Comparison of ENCODE assay signal across 8 mouse cellular contexts in the genomic region with DNA sequence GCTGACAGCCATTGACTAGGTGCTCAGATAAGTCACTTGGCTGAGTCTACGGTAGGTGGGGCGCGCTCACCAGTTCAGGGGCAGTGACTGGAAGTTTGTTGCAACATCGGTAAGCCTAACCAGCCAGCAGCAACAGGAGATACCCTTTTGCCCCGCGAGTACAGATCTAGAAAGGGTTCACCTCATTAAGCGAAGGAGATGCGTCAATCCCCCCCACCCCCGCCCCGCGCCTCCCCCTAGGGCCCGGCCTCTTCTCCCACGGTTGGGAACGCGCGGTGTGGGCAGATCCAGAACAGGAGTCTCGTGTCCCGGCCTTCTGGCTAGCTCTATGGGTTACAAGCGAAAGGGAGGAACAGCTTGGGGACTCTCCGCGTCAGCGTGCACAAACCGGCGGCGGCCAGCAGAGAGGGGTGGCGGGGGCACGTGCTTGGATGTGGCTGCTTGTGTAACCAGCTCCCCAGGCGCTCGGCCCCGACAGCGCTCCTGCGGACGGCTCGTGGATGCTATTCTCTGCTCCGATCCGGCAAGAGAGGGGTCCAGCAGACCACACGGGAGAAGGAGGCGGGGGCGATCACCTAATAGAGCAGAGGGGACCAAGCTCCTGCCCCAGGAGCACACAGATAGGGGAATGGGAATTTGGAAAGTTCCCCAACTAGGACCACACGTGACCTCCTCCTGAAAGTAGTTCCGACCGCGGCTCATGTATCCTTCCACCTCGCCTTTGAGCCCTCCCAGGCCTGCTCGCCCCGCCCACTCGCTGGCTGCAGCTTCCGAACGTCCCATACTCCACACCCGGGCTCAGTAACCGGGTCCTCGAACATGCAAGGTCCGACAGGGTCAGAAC. TPM values are rescaled to one million over a fixed set of nuclear protein-coding genes. Genes with fewer than 3 reads are reported as not detected.
DNase-seq lines count a peak whose midpoint lies in the region; ATAC-seq and TF ChIP-seq lines count a peak whose summit lies in the region.

No protein-coding gene starts in this region.

- H3K27ac ChIP-seq in gastrocnemius, adult 2 months, result peak overlapping the region; percentile 98

- TF ChIP-seq CTCF in gastrocnemius, adult 2 months (IDR thresholded peaks at IDR 0.05), result peak; percentile 43

- DNase-seq in ZHBTc4 (ENCODE audit: low read depth, low spot score), result peak; percentile 98
- DNase-seq in gastrocnemius, adult 2 months, result peak; percentile 98
- peak; percentile 89 for DNase-seq in hindlimb bud, embryonic 11.5 days (ENCODE audit: extremely low spot score, low read depth, low spot score)
- DNase-seq in left cerebral cortex, adult 9 months (ENCODE audit: low spot score in 2 of 2), result peak; percentile 91 to 97
- peak; percentile 97 for DNase-seq in right cerebral cortex, postnatal 14 days
- DNase-seq in urinary bladder, postnatal 36 days (ENCODE audit: low spot score in 2 of 2), result peak; percentile 97

- H3K4me3 ChIP-seq in gastrocnemius, adult 2 months, result peak overlapping the region; percentile 80

- ATAC-seq in common myeloid progenitor, adult 5-6 weeks (replicated peaks; ENCODE audit: low read depth, poor library complexity, severe bottlenecking), result peak; percentile 68
- ATAC-seq in megakaryocyte progenitor cell, adult 5-6 weeks (replicated peaks; ENCODE audit: poor library complexity), result peak; percentile 62

- intact Hi-C loops in gastrocnemius, adult 2 months (cut with DNase I), result loop anchor here (2.0 to 10.0 kb wide), 4 partner anchors 43 to 469 kb away; no protein-coding TSS in a partner anchor

RNA-seq across cellular contexts. Expression of gene Pten, which starts 1.3 kb away (rescaled TPM):
- total RNA-seq in common myeloid progenitor, adult 5-6 weeks (2017), result 100 and 127 TPM in 2 replicates
- total RNA-seq in gastrocnemius, adult 2 months (2021), result 10 to 100 TPM; 35.2 to 36.9 TPM
- 97.4 and 97.8 TPM in 2 replicates for total RNA-seq in megakaryocyte progenitor cell, adult 5-6 weeks (2015)
- total RNA-seq in megakaryocyte progenitor cell, adult 5-6 weeks (2017), result 92.9 and 97.4 TPM in 2 replicates

RNA-seq across cellular contexts. Expression of gene Atad1, which starts 16.4 kb away (rescaled TPM):
- 80.5 and 92.1 TPM in 2 replicates for total RNA-seq in common myeloid progenitor, adult 5-6 weeks (2017)
- total RNA-seq in gastrocnemius, adult 2 months (2021), result 10 to 100 TPM; 55.3 to 71.6 TPM
- 88.9 and 89.5 TPM in 2 replicates for total RNA-seq in megakaryocyte progenitor cell, adult 5-6 weeks (2015)
- 64.2 and 68.4 TPM in 2 replicates for total RNA-seq in megakaryocyte progenitor cell, adult 5-6 weeks (2017)

Comparison
In these comparisons a context has a peak if more than half of its experiments do, and no peak if none do; other contexts are left out.
1. Peak in every context shown above with its lines: DNase-seq, ATAC-seq, H3K4me3 ChIP-seq and H3K27ac ChIP-seq.